Mouse (Mus musculus) forebrain, embryonic 11.5 days (tissue): ENCODE measurements around the gene Serpine2. TPM values are rescaled to one million over a fixed set of nuclear protein-coding genes. Genes with fewer than 3 reads are reported as not detected.

Experiments used
- ATAC-seq: fragments of 200-750 bp; cut with Nextera tagmentation; replicated peaks from 2 replicates; pipeline ENCODE4 v1.8.0; 2017; ENCODE audit warnings: moderate TSS enrichment; ENCODE audit not compliant: low FRiP score
- DNase-seq: peaks from one replicate; pipeline ENCODE4 v3.0.0-alpha.2; 2017; ENCODE audit warnings: low spot score
- H3K27ac ChIP-seq: fragments of 300-500 bp; sonication (generic); 2 replicates; pipeline ENCODE4 v1.5.1; 2014; ENCODE audit warnings: low read depth, low read length
- H3K27me3 ChIP-seq: fragments of 300-500 bp; sonication (generic); 2 replicates; pipeline ENCODE4 v1.6.1; 2014; ENCODE audit warnings: mild to moderate bottlenecking, low read length, mixed read lengths; ENCODE audit not compliant: control insufficient read depth, insufficient read depth
- H3K36me3 ChIP-seq: fragments of 300-500 bp; sonication (generic); 2 replicates; pipeline ENCODE4 v1.6.1; 2014; ENCODE audit warnings: mild to moderate bottlenecking, low read length, moderate library complexity, mixed read lengths; ENCODE audit not compliant: control insufficient read depth, insufficient read depth
- H3K4me1 ChIP-seq: fragments of 300-500 bp; sonication (generic); replicated peaks from 2 replicates; pipeline ENCODE4 v1.6.1; 2014; ENCODE audit warnings: low read length, mixed read lengths; ENCODE audit not compliant: control insufficient read depth, insufficient read depth
- H3K4me2 ChIP-seq: fragments of 300-500 bp; sonication (generic); 2 replicates; pipeline ENCODE4 v1.6.1; 2014; ENCODE audit warnings: low read depth, mild to moderate bottlenecking, low read length, moderate library complexity, mixed read lengths; ENCODE audit not compliant: severe bottlenecking
- H3K4me3 ChIP-seq: fragments of 300-500 bp; sonication (generic); 2 replicates; pipeline ENCODE4 v1.5.1; 2014; ENCODE audit warnings: low read depth, low read length
- H3K9ac ChIP-seq: fragments of 300-500 bp; sonication (generic); 2 replicates; pipeline ENCODE4 v1.6.1; 2014; ENCODE audit warnings: low read length
- H3K9me3 ChIP-seq: fragments of 300-500 bp; sonication (generic); 2 replicates; pipeline ENCODE4 v1.6.1; 2016; ENCODE audit warnings: low read length, mixed read lengths; ENCODE audit not compliant: control insufficient read depth
- WGBS: fragments of 180-500 bp; shearing (Covaris S2); extraction: QIAGEN DNeasy Blood & Tissue Kit; methylation state at CpG from one replicate; pipeline ENCODE4 v1.1.7; 2014; 5-methylcytosine and 5-hydroxymethylcytosine counted together
- polyA plus RNA-seq: library from polyadenylated mRNA; unstranded; fragments of >200 nt; fragmentation: Nextera tagmentation; extraction: Ambion mirVana; gene quantifications from 2 replicates; pipeline ENCODE4 v1.2.1, GENCODE M21; 2014

Gene Serpine2
- polyA plus RNA-seq = 49.1 and 57.8 TPM in 2 replicates

- Histone ChIP-seq H3K9ac (no peak within 1 kb of the TSS), H3K36me3 (no peaks in the 10 kb centered on the region), H3K4me1 (peaks cover 2% of the 10 kb centered on the region; the same call in 1 of the 2 replicates), H3K27me3 (peaks cover 9% of the 10 kb centered on the region), H3K4me3 (no peak within 1 kb of the TSS), H3K27ac (no peak within 1 kb of the TSS), H3K9me3 (no peaks in the 10 kb centered on the region), H3K4me2 (no peak within 1 kb of the TSS)
- 32% methylated on average over 6 of the region's 6 CpGs for WGBS
- no peak for ATAC-seq
- no peak for DNase-seq
Observed at GRCm38 (mm10) chr1:79861130-79861942, at the start of gene Serpine2. TSS of gene Serpine2 (minus strand) at chr1:79861180.

GRCm38 (mm10) chr1:79907811-79908210 is 46.8 kb upstream of the Serpine2 start:
- DNase-seq (no peak), ATAC-seq (no peak)
- WGBS = 93% methylated on average over 4 of the region's 4 CpGs

GRCm38 (mm10) chr1:79905241-79905640 is 44.3 kb upstream of the Serpine2 start:
- no peak for DNase-seq
- Histone ChIP-seq H3K27me3 (no peaks in the 10 kb centered on the region), H3K9ac (no peak overlapping the region), H3K27ac (no peak overlapping the region), H3K4me1 (no peaks in the 10 kb centered on the region), H3K36me3 (no peaks in the 10 kb centered on the region), H3K4me2 (no peak overlapping the region), H3K4me3 (no peak overlapping the region), H3K9me3 (no peaks in the 10 kb centered on the region)
- no peak for ATAC-seq
- 77% methylated on average over 3 of the region's 3 CpGs for WGBS

More at GRCm38 (mm10) chr1:79907811-79908210, 46.8 kb upstream of the Serpine2 start:
- H3K9ac ChIP-seq = no peak overlapping the region
- H3K4me2 ChIP-seq = no peak overlapping the region
- H3K36me3 ChIP-seq = no peaks in the 10 kb centered on the region
- no peaks in the 10 kb centered on the region for H3K4me1 ChIP-seq
- H3K9me3 ChIP-seq = no peaks in the 10 kb centered on the region
- H3K27me3 ChIP-seq = no peaks in the 10 kb centered on the region
- no peak overlapping the region for H3K27ac ChIP-seq
- H3K4me3 ChIP-seq = no peak overlapping the region

GRCm38 (mm10) chr1:79902901-79903300 is 41.9 kb upstream of the Serpine2 start:
- no peak for ATAC-seq
- H3K4me1 ChIP-seq = no peaks in the 10 kb centered on the region
- H3K27ac ChIP-seq = no peak overlapping the region
- 71% methylated on average over 2 of the region's 2 CpGs for WGBS
- no peak overlapping the region for H3K9ac ChIP-seq
- H3K4me3 ChIP-seq = no peak overlapping the region
- no peak overlapping the region for H3K4me2 ChIP-seq
- no peaks in the 10 kb centered on the region for H3K9me3 ChIP-seq
- no peaks in the 10 kb centered on the region for H3K27me3 ChIP-seq
- no peaks in the 10 kb centered on the region for H3K36me3 ChIP-seq
- DNase-seq = no peak

- Histone ChIP-seq H3K9ac (no peak overlapping the region), H3K36me3 (no peaks in the 10 kb centered on the region), H3K27ac (no peak overlapping the region), H3K4me2 (no peak overlapping the region), H3K4me3 (no peak overlapping the region), H3K9me3 (no peaks in the 10 kb centered on the region), H3K4me1 (no peaks in the 10 kb centered on the region), H3K27me3 (no peaks in the 10 kb centered on the region)
- ATAC-seq (no peak), DNase-seq (no peak)
- WGBS = 81% methylated on average over 3 of the region's 3 CpGs
Observed at GRCm38 (mm10) chr1:79882648-79883047, 21.7 kb upstream of the Serpine2 start.

- Histone ChIP-seq H3K9me3 (no peaks in the 10 kb centered on the region), H3K4me2 (no peak overlapping the region), H3K27ac (no peak overlapping the region), H3K36me3 (no peaks in the 10 kb centered on the region), H3K27me3 (no peaks in the 10 kb centered on the region), H3K4me3 (no peak overlapping the region), H3K9ac (no peak overlapping the region), H3K4me1 (no peaks in the 10 kb centered on the region)
- DNase-seq (no peak), ATAC-seq (no peak)
- 58% methylated on average over 3 of the region's 3 CpGs for WGBS
Observed at GRCm38 (mm10) chr1:79874741-79875140, 13.8 kb upstream of the Serpine2 start.

- no peak for DNase-seq
- ATAC-seq = no peak
Observed at GRCm38 (mm10) chr1:79860411-79861039, 455 bp downstream of the Serpine2 start.

GRCm38 (mm10) chr1:79859975-79860374 is 1.0 kb downstream of the Serpine2 start:
- H3K4me2 ChIP-seq = no peak overlapping the region
- no peak overlapping the region for H3K4me3 ChIP-seq
- DNase-seq = no peak
- H3K9me3 ChIP-seq = no peaks in the 10 kb centered on the region
- no peak overlapping the region for H3K27ac ChIP-seq
- ATAC-seq = no peak
- H3K9ac ChIP-seq = no peak overlapping the region
- H3K4me1 ChIP-seq = peaks cover 2% of the 10 kb centered on the region; the same call in 1 of the 2 replicates
- no peaks in the 10 kb centered on the region for H3K36me3 ChIP-seq
- peaks cover 9% of the 10 kb centered on the region for H3K27me3 ChIP-seq
- 81% methylated on average over 5 of the region's 5 CpGs for WGBS

More at GRCm38 (mm10) chr1:79860411-79861039, 455 bp downstream of the Serpine2 start:
- H3K27me3 ChIP-seq = peaks cover 9% of the 10 kb centered on the region
- H3K27ac ChIP-seq = no peak overlapping the region
- no peak overlapping the region for H3K4me3 ChIP-seq
- no peak overlapping the region for H3K9ac ChIP-seq
- no peak overlapping the region for H3K4me2 ChIP-seq
- H3K4me1 ChIP-seq = peaks cover 2% of the 10 kb centered on the region; the same call in 1 of the 2 replicates
- WGBS = 54% methylated on average over 12 of the region's 12 CpGs
- no peaks in the 10 kb centered on the region for H3K36me3 ChIP-seq
- H3K9me3 ChIP-seq = no peaks in the 10 kb centered on the region
